Mouse (Mus musculus) heart, adult 2 months (tissue): ENCODE results near the gene Svbp. TPM values are rescaled to one million over a fixed set of nuclear protein-coding genes. Genes with fewer than 3 reads are reported as not detected.

Source experiments
- DNase-seq, 2 experiments: peaks; one replicate each; pipeline ENCODE4 v3.0.0; 2021
- H3K27ac ChIP-seq: fragments of 200-600 bp; 2 replicates; pipeline ENCODE4 v1.8.1; 2022
- H3K27me3 ChIP-seq: fragments of 200-500 bp; 2 replicates; pipeline ENCODE4 v1.6.1; 2012; ENCODE audit warnings: mild to moderate bottlenecking, low read length, inconsistent platforms, mixed read lengths; ENCODE audit not compliant: control insufficient read depth, insufficient read depth
- H3K36me3 ChIP-seq: fragments of 200-500 bp; 2 replicates; pipeline ENCODE4 v1.6.1; 2012; ENCODE audit warnings: low read length, inconsistent platforms; ENCODE audit not compliant: control insufficient read depth, insufficient read depth
- H3K4me1 ChIP-seq: fragments of 200-500 bp; 2 replicates; pipeline ENCODE4 v1.6.1; 2011; ENCODE audit warnings: low read length; ENCODE audit not compliant: control insufficient read depth, insufficient read depth
- H3K4me3 ChIP-seq: fragments of 200-600 bp; 2 replicates; pipeline ENCODE4 v1.8.1; 2022
- H3K79me2 ChIP-seq: fragments of 200-500 bp; replicated peaks from 2 replicates; pipeline ENCODE4 v1.6.1; 2012; ENCODE audit warnings: mild to moderate bottlenecking, inconsistent platforms, low read length, moderate library complexity, mixed read lengths; ENCODE audit not compliant: control insufficient read depth, insufficient read depth
- H3K9ac ChIP-seq: fragments of 200-500 bp; 2 replicates; pipeline ENCODE4 v1.6.1; 2012; ENCODE audit warnings: low read depth, mild to moderate bottlenecking, control low read depth, inconsistent platforms, low read length, mixed read lengths
- CTCF ChIP-seq: fragments of 200-600 bp; IDR thresholded peaks from 2 replicates; pipeline ENCODE4 v1.8.1; 2022; ENCODE audit warnings: antibody characterized with exemption, mild to moderate bottlenecking, moderate library complexity
- EP300 ChIP-seq: fragments of 200-500 bp; IDR thresholded peaks from 2 replicates; pipeline ENCODE4 v1.6.1; 2011; ENCODE audit warnings: low read depth, low read length, control low read depth; ENCODE audit not compliant: insufficient read depth
- POLR2A ChIP-seq: fragments of 200-500 bp; IDR thresholded peaks from 2 replicates; pipeline ENCODE4 v1.6.1; 2011; ENCODE audit warnings: mild to moderate bottlenecking, low read depth, low read length, control low read depth; ENCODE audit not compliant: insufficient read depth
- WGBS: fragments of 180-500 bp; shearing (Covaris S2); methylation state at CpG from one replicate; pipeline ENCODE4 v1.1.7; 2018; 5-methylcytosine and 5-hydroxymethylcytosine counted together
- intact Hi-C: fragments of 180-260 bp; cut with DNase I; formaldehyde crosslinking; loops from one replicate; pipeline ENCODE4 v1.15.1; 2025
- polyA plus RNA-seq: library from polyadenylated mRNA; depleted of rRNA; stranded (reverse); fragments of >200 nt; gene quantifications from 2 replicates; pipeline ENCODE4 v1.2.3, GENCODE M21; 2012
- total RNA-seq, 2 experiments: library from RNA; stranded (reverse); gene quantifications; 2 replicates each; pipeline ENCODE4 v1.2.3; 2021

Gene Svbp
- total and polyA plus RNA-seq, 3 experiments = 13.6 to 20.3 (median 17.5) TPM

GRCm38 (mm10) chr4:119192757-119193156, 2.3 kb upstream of the Svbp start:
- Histone ChIP-seq H3K79me2 (no peaks in the 10 kb centered on the region), H3K4me3 (no peak overlapping the region), H3K9ac (no peak overlapping the region), H3K27me3 (no peaks in the 10 kb centered on the region), H3K4me1 (no peaks in the 10 kb centered on the region; the same call in 1 of the 2 replicates), H3K27ac (no peak overlapping the region), H3K36me3 (no peaks in the 10 kb centered on the region)
- WGBS = 92% methylated on average over 4 of the region's 4 CpGs
- TF ChIP-seq POLR2A = no peak
- no peak for TF ChIP-seq CTCF
- TF ChIP-seq EP300 = no peak
- intact Hi-C loops = no loop called here
- no peak for DNase-seq

DNA sequence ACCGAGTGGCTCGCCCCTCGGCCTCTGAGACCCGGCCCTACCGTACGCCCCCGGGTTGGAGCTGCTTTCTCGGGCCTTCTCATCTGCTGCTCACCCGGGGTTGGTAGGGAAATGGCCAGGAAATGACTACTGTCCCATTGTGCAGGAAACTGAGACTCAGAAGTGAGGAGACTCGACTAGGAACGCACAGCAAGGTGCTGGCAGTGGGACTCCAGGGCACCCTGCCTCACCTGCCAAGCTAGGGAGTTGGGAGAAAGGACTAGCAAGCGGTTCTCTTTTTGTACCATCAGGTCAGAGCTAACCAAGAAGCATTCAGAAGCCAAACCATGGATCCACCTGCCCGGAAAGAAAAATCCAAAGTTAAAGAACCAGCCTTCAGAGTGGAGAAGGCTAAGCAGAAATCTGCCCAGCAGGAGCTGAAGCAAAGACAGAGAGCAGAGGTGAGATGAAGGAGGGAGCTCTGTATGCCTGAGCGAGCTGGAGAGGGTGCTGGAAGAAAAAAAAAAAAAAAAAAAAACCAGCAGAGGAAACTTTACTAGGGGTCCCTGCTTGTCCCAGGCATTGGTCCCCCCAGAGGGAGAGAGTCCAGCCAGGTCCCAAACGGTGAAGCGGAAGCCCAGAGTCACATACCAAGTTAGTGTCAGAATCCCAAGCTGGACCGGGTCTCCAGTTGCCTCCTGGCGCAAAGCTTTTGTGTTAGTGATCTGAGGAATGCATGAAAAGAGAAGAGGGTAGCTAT, 645 bp downstream of the Svbp start:
- TF ChIP-seq CTCF = no peak
- TF ChIP-seq EP300 = no peak
- TF ChIP-seq POLR2A = no peak
- no peaks in the 10 kb centered on the region for H3K36me3 ChIP-seq
- peak overlapping the region; percentile 92 for H3K9ac ChIP-seq
- intact Hi-C loops = no loop called here
- peak overlapping the region; percentile 88 for H3K4me3 ChIP-seq
- H3K27ac ChIP-seq = peak overlapping the region; percentile 80
- no peaks in the 10 kb centered on the region for H3K27me3 ChIP-seq
- no peaks in the 10 kb centered on the region for H3K79me2 ChIP-seq
- no peaks in the 10 kb centered on the region; the same call in 1 of the 2 replicates for H3K4me1 ChIP-seq
- 14% methylated on average over 18 of the region's 18 CpGs for WGBS
- no peak for DNase-seq

GRCm38 (mm10) chr4:119198105-119198504, 3.0 kb downstream of the Svbp start:
- TF ChIP-seq EP300 = no peak
- TF ChIP-seq POLR2A = no peak
- no peak for TF ChIP-seq CTCF
- 86% methylated on average over 6 of the region's 6 CpGs for WGBS
- H3K79me2 ChIP-seq = no peaks in the 10 kb centered on the region
- no peaks in the 10 kb centered on the region; the same call in 1 of the 2 replicates for H3K4me1 ChIP-seq
- no peaks in the 10 kb centered on the region for H3K36me3 ChIP-seq
- intact Hi-C loops = no loop called here
- no peak overlapping the region for H3K27ac ChIP-seq
- no peak overlapping the region for H3K9ac ChIP-seq
- no peak for DNase-seq
- no peaks in the 10 kb centered on the region for H3K27me3 ChIP-seq
- H3K4me3 ChIP-seq = no peak overlapping the region

GRCm38 (mm10) chr4:119204672-119205071, 9.6 kb downstream of the Svbp start:
- TF ChIP-seq POLR2A (no peak), CTCF (peak; percentile 92), EP300 (0 out of 2 replicates have a peak, but pooled peaks have one; percentile 62)
- Histone ChIP-seq H3K4me1 (no peaks in the 10 kb centered on the region), H3K79me2 (no peaks in the 10 kb centered on the region), H3K36me3 (no peaks in the 10 kb centered on the region), H3K4me3 (no peak overlapping the region), H3K9ac (no peak overlapping the region), H3K27me3 (no peaks in the 10 kb centered on the region), H3K27ac (no peak overlapping the region)
- DNase-seq = peak; percentile 42 to 65
- WGBS = 17% methylated on average over 8 of the region's 8 CpGs
- intact Hi-C loops = loop anchor here (1.0 to 2.0 kb wide), 2 partner anchors 48 to 199 kb away; no protein-coding TSS in a partner anchor

DNA sequence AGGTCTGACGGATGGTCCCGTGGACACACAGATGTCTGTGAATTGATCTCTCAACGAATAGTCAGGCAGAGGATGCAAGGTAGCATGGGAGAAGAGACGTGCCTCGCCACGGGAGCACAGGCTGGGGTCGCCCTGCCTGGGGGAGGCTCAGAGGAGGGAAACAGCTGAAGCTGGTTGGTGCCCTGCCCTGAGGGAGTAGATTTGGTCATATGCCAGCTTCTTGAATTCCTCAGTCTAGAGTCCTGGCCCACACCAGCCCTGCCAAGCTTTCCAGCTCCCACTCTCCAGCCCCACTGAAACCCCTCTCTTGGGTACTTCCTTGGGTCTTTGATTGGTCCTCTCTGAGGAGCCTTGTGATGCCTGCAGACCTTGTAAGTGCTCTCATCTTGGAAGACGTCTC, 21.6 kb downstream of the Svbp start:
- H3K27ac ChIP-seq = no peak overlapping the region
- H3K4me1 ChIP-seq = no peaks in the 10 kb centered on the region
- intact Hi-C loops = no loop called here
- 56% methylated on average over 8 of the region's 8 CpGs for WGBS
- no peak overlapping the region for H3K4me3 ChIP-seq
- no peak for DNase-seq
- H3K9ac ChIP-seq = no peak overlapping the region
- TF ChIP-seq CTCF = no peak
- no peak for TF ChIP-seq POLR2A
- TF ChIP-seq EP300 = no peak
- no peaks in the 10 kb centered on the region for H3K79me2 ChIP-seq
- no peaks in the 10 kb centered on the region for H3K27me3 ChIP-seq
- H3K36me3 ChIP-seq = no peaks in the 10 kb centered on the region

DNA sequence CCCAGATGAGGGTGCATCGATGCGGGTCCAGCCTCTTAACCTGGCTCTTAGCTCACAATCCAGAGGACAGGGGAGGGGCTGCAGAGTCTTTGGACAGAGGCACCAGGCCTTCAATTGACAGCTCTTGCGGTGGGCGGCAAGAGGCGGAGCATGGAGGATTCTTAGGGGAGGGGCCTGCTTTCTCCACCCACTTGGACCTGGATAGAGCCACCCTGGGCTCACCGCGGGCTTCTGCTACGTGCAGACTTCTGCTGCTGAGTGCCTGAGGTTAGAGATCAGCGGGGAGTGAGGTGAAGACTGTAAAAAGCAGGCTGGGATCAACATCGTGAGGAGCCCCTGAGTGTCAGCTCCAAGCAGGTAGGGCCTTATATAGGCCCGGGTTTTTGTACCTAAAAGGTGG, 23.1 kb downstream of the Svbp start, which contains the start of gene Tmem269:
Gene Tmem269 (minus strand): TSS at position 49 of the 400 bp plus-strand sequence.
- H3K9ac ChIP-seq = no peak within 1 kb of the TSS
- intact Hi-C loops = no loop called here

More for the DNA sequence above, 23.1 kb downstream of the Svbp start, which contains the start of gene Tmem269:
- Histone ChIP-seq H3K4me3 (no peak within 1 kb of the TSS), H3K27me3 (no peaks in the 10 kb centered on the region), H3K36me3 (no peaks in the 10 kb centered on the region), H3K27ac (no peak within 1 kb of the TSS), H3K4me1 (no peaks in the 10 kb centered on the region), H3K79me2 (no peaks in the 10 kb centered on the region)
- 24% methylated on average over 11 of the region's 11 CpGs for WGBS
- no peak for DNase-seq
- TF ChIP-seq CTCF (no peak), EP300 (no peak), POLR2A (no peak)
